Mouse (Mus musculus) CD4-positive naive resting alpha-beta T cell, adult 76 days (primary cell): Measurements from ENCODE around the gene Taar7a. TPM values are rescaled to one million over a fixed set of nuclear protein-coding genes. Genes with fewer than 3 reads are reported as not detected.

Experiments used
- total RNA-seq: library from RNA; stranded (reverse); gene quantifications from one replicate; pipeline ENCODE4 v1.2.4, GENCODE M21; 2023

Gene Taar7a
- total RNA-seq: not detected

GRCm38 (mm10) chr10:23993381-23993780, at the start of gene Taar7a:
Gene Taar7a (minus strand): TSS chr10:23993481.

GRCm38 (mm10) chr10:24037314-24037713, 44.0 kb upstream of the Taar7a start, which contains the start of gene Taar7e:
Gene Taar7e (plus strand): TSS chr10:24037614.

GRCm38 (mm10) chr10:24026922-24027321, 33.6 kb upstream of the Taar7a start, which contains the start of gene Taar7d:
Gene Taar7d (plus strand): TSS chr10:24027222.

GRCm38 (mm10) chr10:23999639-24000038, 6.4 kb upstream of the Taar7a start, which contains the start of gene Taar7b:
Gene Taar7b (plus strand): TSS chr10:23999939.

GRCm38 (mm10) chr10:23985546-23985945, 7.7 kb downstream of the Taar7a start, which contains the start of gene Taar6:
Gene Taar6 (minus strand): TSS chr10:23985646.

GRCm38 (mm10) chr10:23970656-23971165, 22.6 kb downstream of the Taar7a start, which contains the start of gene Taar5:
Gene Taar5 (plus strand): TSS chr10:23970706.

GRCm38 (mm10) chr10:23960444-23960915, 32.8 kb downstream of the Taar7a start, which contains the start of gene Taar4:
Gene Taar4 (plus strand): TSS chr10:23960494.

GRCm38 (mm10) chr10:23949508-23950005, 43.7 kb downstream of the Taar7a start, which contains the start of gene Taar3:
Gene Taar3 (plus strand): TSS chr10:23949558.

Other genes with a start within 250 kb of the Taar7a start
- gene Rps12, start 206.2 kb downstream of the Taar7a start, total RNA-seq: 901 TPM
- not detected for gene Slc18b1, start 196.5 kb downstream of the Taar7a start, total RNA-seq
- gene Vnn3, start 142.0 kb downstream of the Taar7a start, total RNA-seq: 0.32 TPM
- gene Vnn1, start 98.8 kb downstream of the Taar7a start, total RNA-seq: not detected
- gene Taar1, start 73.1 kb downstream of the Taar7a start, total RNA-seq: not detected
- not detected for gene Taar2, start 54.9 kb downstream of the Taar7a start, total RNA-seq
- not detected for gene Taar3, start 43.9 kb downstream of the Taar7a start, total RNA-seq
- gene Taar4, start 33.0 kb downstream of the Taar7a start, total RNA-seq: not detected
- gene Taar5, start 22.8 kb downstream of the Taar7a start, total RNA-seq: not detected
- gene Taar6, start 7.8 kb downstream of the Taar7a start, total RNA-seq: not detected
- not detected for gene Taar7b, start 6.5 kb upstream of the Taar7a start, total RNA-seq
- gene Taar7d, start 33.7 kb upstream of the Taar7a start, total RNA-seq: not detected
- gene Taar7e, start 44.1 kb upstream of the Taar7a start, total RNA-seq: not detected
- not detected for gene Taar7f, start 56.0 kb upstream of the Taar7a start, total RNA-seq
- gene Taar8a, start 83.0 kb upstream of the Taar7a start, total RNA-seq: not detected
- not detected for gene Taar8b, start 98.8 kb upstream of the Taar7a start, total RNA-seq
- not detected for gene Taar8c, start 108.4 kb upstream of the Taar7a start, total RNA-seq
- gene Taar9, start 116.1 kb upstream of the Taar7a start, total RNA-seq: not detected
- 29.5 TPM for gene Stx7, start 155.8 kb upstream of the Taar7a start, total RNA-seq
- gene Moxd1, start 230.0 kb upstream of the Taar7a start, total RNA-seq: not detected